Mouse (Mus musculus) right cerebral cortex, postnatal 36 days (tissue): ENCODE measurements around the gene Rack1.

Source experiments
- DNase-seq, 2 experiments: peaks; one replicate each; pipeline ENCODE4 v3.0.0; 2022; ENCODE audit warnings: low spot score in 2 of 2, mixed read lengths in 1 of 2

Rack1 gene

DNA sequence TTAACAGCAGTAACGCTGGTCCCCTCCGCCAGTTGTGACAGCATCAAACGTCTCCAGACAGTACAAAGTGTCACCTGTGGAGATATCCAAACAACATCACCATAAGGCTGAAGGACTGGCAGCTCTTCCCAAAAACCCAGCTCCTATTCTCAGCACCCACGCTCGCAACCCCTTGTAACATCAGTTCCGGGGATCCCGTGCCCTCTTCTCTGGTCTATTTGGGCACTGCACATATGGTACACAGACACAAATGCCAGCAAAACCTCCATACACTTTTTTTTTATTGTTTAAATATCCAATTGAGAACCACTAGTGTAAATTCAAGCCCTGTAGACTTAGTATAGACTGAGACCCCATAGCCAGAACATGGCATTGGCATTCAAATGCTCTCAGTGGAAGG, 4.9 kb upstream of the Rack1 start:
- DNase-seq, result no peak

DNA sequence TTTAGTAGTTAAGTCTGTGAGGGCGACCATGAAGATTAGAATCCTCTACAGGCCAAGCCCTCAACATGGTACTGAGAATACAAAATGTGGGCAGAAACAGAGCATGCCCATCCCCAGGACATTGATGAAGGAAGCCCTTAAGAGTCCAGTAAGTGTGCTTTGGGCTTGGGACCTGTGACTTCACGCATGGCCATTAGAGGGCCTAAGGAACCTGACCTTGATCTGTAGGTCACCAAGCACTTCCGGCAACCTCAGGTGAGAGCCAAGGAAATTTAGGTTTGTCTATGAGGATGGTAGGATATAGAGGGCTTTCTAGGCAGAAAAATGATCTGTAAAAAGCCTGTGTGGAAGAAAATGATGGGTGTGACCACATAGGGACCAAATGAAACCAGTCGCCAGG, 3.8 kb upstream of the Rack1 start:
- DNase-seq, result no peak

GRCm38 (mm10) chr11:48797287-48797686, 2.8 kb upstream of the Rack1 start:
- DNase-seq, result no peak

DNA sequence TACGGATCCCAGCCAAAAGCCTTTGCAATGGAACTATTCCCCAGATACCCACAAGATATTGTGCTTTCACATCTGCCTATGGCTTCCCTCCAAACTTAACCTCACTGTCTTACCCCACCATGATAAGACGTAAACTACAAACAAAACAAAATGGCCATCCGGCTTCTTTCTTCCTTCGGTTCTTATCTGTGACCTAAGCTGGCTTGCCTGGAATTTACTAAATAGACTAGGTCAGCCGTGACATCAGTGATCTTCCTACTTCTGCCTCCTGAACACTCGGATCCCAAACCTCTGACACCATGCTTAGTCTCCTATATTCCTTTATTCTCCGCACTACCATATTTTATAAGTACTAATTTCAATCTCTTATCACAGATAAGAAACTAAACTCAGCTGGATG, 1.8 kb upstream of the Rack1 start:
- no peak for DNase-seq

DNA sequence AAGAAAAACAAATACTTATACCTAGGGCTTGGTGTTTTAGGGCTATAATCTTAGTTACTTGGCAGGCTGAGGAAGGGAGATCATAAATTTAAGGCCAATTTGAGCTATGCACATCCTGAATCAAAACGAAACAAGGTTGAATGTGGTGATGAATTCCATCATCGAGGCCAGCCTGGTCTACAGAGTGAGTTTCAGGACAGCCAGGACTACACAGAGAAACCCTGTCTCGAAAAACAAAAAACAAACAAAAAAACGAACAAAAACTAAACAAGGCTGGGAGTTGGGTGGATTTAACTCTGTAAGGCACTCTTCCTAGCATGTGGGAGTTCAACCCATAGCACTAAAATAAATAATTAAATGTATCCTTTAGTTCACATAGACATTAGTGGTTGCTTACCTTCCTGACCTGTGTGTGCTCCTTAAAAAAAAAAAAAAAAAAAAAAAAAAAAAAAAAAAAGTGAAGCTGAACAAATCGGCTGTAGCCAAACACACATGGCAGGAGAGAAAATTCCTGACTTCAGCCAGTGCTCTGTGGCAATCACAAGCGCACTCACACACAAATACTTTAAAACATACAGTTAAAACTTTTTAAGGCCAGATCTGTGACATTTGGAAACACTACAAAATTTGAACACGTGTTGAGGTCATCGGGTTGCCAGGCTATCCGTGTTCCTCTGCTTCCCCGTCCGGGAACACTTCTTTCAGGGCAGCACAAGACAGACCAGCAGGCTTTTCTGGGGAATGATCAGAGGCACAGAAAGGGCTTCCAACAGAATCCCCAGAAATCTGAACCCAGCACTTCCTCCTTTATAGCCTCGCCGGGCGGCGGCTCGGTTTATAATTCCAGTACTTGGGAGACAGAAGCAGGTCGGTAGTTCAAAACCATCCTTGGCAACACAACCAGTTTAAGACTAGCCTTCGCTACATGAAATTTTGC, 880 bp upstream of the Rack1 start:
- DNase-seq, result no peak

- DNase-seq, result no peak
Observed at GRCm38 (mm10) chr11:48801831-48802772, 2.0 kb downstream of the Rack1 start.

DNA sequence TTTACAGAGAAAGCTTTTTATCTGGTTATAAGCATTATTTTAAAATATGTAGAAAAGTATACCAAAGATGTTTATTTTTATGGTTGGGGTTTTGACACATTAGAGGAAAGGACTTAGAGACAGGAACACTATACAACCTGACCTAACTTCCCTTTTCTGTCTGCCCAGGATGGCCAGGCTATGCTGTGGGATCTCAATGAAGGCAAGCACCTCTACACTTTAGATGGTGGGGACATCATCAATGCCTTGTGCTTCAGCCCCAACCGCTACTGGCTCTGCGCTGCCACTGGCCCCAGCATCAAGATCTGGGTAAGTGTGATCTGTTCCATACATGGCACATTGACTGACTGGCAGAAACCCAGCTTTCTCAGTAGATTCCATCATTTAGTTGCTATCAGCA, 3.9 kb downstream of the Rack1 start:
- no peak for DNase-seq

GRCm38 (mm10) chr11:48804922-48805321, 4.8 kb downstream of the Rack1 start:
- DNase-seq, result no peak

DNA sequence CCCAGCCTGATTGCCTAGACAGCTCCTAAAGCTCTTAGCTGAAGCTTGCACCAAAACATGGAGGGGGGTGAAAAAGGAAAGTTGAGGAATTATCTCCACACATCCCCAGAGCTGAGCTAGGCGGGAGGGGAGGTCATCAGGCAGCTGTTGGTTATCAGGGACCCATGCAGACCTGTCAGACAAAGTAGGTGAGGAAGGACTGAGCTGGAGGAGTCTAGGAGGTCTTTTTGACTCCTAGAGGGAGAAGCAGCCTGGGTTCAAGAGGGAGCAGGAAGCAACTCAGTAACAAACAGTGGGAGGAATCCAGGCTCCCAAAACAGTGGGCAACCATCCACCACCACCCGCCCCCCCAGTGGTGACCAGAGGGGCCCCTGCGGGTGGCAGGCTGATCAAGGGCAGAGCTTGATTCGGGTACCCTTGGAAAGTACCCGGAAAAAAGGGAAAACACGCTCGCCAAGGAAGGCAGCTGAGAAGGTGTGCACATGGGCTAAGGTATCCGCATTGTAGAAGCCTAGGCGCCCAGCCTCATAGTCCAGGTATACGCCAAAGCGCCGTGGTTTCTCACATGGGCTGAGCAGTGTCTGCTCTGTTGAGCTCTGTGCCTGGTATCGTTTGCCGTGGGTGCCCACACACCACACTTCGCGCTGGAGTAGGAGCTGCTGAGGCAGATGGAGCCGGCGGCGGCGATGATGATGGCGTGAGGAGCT, 6.9 kb downstream of the Rack1 start:
- DNase-seq, result peak; percentile 31 to 42

DNA sequence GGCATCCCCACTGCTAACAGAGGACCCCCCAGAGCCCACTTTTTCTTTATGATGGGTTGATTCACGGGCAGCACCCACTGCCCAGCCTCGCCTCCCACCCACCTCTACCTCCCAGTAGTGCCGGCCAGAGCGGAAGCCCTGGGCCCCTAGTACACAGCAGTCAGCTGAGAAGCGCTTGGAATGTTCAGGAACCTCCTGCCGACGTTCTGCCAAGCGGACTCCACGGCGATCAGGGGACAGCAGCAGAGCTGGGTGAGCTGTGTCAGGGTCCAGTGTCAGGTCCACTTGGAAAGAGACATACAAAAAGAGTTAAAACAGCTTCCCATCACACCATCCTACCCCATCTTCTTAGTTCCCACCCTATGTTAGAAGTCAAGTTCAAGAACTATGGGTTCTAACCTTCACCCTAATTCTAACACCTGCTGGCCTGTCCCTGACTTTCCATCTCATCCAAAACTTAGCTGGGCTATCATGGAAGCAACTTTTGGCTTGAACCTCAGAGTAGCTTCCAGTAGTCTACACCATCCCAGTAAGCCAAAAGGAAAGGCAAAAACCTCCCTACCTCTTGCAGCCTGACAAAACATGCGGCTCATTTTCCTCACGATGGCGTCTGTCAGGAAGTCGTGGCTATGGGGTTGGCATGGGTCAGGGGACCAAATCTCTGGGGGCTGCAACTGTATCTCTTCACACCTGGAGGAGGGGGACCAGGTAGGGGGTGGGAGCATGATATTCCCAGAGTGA, 7.6 kb downstream of the Rack1 start:
- DNase-seq, result no peak

GRCm38 (mm10) chr11:48808304-48808646, 8.1 kb downstream of the Rack1 start:
- DNase-seq, result no peak

DNA sequence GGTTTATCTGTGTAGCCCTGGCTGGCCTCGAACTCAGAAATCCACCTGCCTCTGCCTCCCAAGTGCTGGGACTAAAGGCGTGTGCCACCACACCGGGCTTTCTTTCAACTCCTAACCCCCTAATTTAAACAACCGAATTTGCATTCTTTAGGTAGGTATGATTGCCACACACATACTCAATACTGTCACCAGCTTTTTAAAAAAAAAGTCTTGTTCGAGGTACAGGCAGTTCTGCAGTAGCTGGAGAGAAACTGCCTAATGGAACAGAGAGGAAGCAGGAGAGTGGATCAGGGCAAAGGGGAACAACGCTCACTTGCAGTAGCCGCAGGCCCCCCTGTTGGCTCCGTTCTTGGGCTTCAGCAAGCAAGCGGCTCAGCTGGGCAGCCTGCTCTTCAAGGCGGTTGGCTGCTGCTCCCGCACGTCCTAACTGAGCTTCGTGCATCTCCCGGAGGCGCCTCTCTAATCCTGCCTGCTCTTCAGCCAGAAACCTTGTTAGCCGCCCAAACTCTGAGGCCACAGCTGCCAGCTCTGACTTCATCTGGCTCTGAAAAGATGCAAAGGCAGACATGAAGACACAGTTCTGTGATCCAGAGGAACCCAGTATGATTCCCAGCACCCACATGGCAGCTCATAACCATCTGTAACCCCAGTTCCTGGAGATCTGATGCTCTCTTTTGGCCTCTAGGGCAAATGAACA, 8.8 kb downstream of the Rack1 start:
- DNase-seq, result no peak

- no peak for DNase-seq
Observed at GRCm38 (mm10) chr11:48809434-48809830, 9.3 kb downstream of the Rack1 start.

DNA sequence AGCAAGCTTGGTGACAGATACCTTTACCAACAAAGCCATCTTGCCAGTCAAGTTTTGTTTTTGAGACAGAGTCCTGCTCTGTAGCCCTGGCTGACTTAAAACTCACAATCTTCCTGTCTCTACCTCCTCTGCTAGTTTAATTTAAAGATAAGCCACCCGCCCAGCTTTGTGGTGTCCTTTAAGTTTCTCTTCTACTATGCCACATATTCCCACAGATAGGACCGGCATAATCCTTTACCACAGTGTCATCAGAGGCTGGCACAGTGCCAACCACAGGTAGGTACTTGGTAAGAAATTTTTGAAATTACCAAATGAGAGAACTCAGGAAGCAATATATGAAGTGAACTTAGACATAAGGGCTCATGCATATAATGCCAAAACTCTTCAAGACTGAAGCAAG, 10.0 kb downstream of the Rack1 start:
- no peak for DNase-seq

DNA sequence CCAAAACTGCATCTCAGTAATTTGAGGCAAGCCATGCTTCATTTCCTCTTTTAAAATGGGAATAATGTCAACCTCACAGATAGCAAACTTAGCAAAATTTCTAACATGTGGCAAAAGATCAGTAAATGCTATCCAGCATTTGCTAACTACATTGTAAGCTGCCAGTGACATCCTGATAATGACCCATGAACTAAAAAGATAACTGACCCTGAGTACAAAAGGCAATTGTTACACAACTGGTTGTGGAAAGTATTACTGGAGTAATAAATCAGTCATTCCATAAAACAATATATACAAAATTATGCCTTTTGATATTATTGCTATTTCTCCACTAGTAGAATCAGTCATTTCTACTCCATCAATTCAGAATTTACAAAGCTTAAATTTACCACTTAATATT, 13.7 kb downstream of the Rack1 start:
- no peak for DNase-seq

- no peak for DNase-seq
Observed at GRCm38 (mm10) chr11:48815851-48816250, 15.7 kb downstream of the Rack1 start.

- peak; percentile 43 to 45 for DNase-seq
Observed at GRCm38 (mm10) chr11:48816281-48816781, 16.2 kb downstream of the Rack1 start.

DNA sequence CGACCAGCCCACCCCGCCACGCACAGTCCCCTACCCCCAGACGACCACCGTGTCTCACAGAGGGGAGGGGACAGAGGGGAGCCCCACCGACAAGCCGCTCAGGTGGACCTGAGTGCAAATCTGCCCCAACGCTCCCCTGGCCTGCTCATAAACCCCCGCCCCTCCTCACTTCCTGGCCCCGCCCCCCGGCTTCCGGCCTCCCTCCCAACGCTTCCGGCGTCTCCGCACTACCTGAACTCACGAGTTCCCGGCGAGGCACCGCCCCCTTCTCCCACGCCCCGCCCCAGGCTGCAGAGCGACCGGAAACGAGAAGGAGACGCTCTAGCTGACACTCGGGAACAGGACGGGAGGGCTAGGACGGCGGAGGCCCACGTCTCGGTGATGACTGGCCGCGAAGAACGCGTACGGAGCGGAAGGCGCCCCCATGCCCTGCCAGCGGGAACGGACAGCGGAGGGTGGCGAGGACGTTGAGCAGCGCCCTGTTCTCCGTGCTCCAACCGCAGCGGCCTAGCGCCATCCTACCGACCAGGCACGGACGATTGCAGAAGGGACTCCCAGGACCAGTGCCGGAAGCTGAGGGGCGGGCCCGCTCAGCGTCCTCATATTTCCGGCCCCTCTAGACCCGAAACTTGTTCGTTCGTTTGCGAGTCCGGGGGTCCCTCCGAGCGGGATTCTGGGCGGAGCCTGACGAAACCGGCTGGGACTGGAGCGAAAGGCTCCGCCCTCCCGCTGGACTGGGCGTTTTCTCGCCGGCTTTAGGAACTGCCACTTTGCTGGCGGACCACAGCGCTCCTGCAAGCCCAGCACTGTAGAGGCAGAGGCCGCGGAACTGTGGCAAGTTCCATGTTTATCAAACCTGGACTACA, 16.9 kb downstream of the Rack1 start, which contains the start of gene Trim41:
Trim41 (minus strand) TSS at position 554 of the 866 bp plus-strand sequence.
- peak; percentile 98 for DNase-seq

- DNase-seq, result no peak
Observed at GRCm38 (mm10) chr11:48817794-48818193, 17.7 kb downstream of the Rack1 start.
